Mouse (Mus musculus) layer of hippocampus, adult 2 months (tissue): ENCODE measurements around the gene Rcan1. TPM values are rescaled to one million over a fixed set of nuclear protein-coding genes. Genes with fewer than 3 reads are reported as not detected.
A peak's percentile ranks its signal among the peaks of the same experiment; 100 is the strongest.

Source experiments
- DNase-seq, 2 experiments: peaks; one replicate each; pipeline ENCODE4 v3.0.0; 2022; ENCODE audit warnings: low spot score in 2 of 2
- H3K27ac ChIP-seq: fragments of 200-600 bp; 2 replicates; pipeline ENCODE4 v1.8.1; 2022
- H3K4me3 ChIP-seq: fragments of 200-600 bp; 2 replicates; pipeline ENCODE4 v1.8.1; 2022; ENCODE audit warnings: mild to moderate bottlenecking
- CTCF ChIP-seq: fragments of 200-600 bp; conservative IDR thresholded peaks from 2 replicates; pipeline ENCODE4 v1.8.1; 2022; ENCODE audit warnings: antibody characterized with exemption, mild to moderate bottlenecking, moderate library complexity
- total RNA-seq, 2 experiments: library from RNA; stranded (reverse); gene quantifications; 2 replicates each; pipeline ENCODE4 v1.2.3; 2021

Rcan1 gene
- total RNA-seq, 2 experiments from 2014 or later = 41.8 to 42.1 TPM

GRCm38 (mm10) chr16:92497851-92498588 is 27.4 kb upstream of the Rcan1 start:
- DNase-seq = no peak
- Histone ChIP-seq H3K27ac (no peak overlapping the region), H3K4me3 (peak overlapping the region; percentile 34)
- TF ChIP-seq CTCF = no peak

- no peak for TF ChIP-seq CTCF
- Histone ChIP-seq H3K4me3 (no peak overlapping the region), H3K27ac (no peak overlapping the region)
- no peak for DNase-seq
These were observed 18.7 kb upstream of the Rcan1 start for GRCm38 (mm10) chr16:92489356-92489755.

GRCm38 (mm10) chr16:92488456-92488855 is 17.8 kb upstream of the Rcan1 start:
- H3K4me3 ChIP-seq = no peak overlapping the region
- DNase-seq = no peak
- no peak for TF ChIP-seq CTCF
- no peak overlapping the region for H3K27ac ChIP-seq

- peak; percentile 70 for TF ChIP-seq CTCF
- DNase-seq = peak in 1 of 2 experiments; percentile 41
- H3K4me3 ChIP-seq = no peak overlapping the region
- no peak overlapping the region for H3K27ac ChIP-seq
These were observed 16.8 kb upstream of the Rcan1 start for GRCm38 (mm10) chr16:92487489-92487888.

- no peak overlapping the region for H3K4me3 ChIP-seq
- DNase-seq = no peak
- TF ChIP-seq CTCF = no peak
- no peak overlapping the region for H3K27ac ChIP-seq
These were observed 16.4 kb upstream of the Rcan1 start for GRCm38 (mm10) chr16:92487086-92487485.

- no peak within 1 kb of the TSS for H3K27ac ChIP-seq
- H3K4me3 ChIP-seq = no peak within 1 kb of the TSS
- TF ChIP-seq CTCF = no peak
- DNase-seq = no peak
These were observed 14.8 kb upstream of the Rcan1 start, which contains the start of gene Clic6 for GRCm38 (mm10) chr16:92485436-92485835. Gene Clic6 (plus strand): TSS chr16:92485736.

- H3K27ac ChIP-seq = no peak overlapping the region
- DNase-seq = peak; percentile 53 to 68
- peak; percentile 95 for TF ChIP-seq CTCF
- H3K4me3 ChIP-seq = peak overlapping the region; percentile 31
These were observed 8.0 kb upstream of the Rcan1 start for GRCm38 (mm10) chr16:92478561-92479150.

GRCm38 (mm10) chr16:92475093-92475860 is 4.6 kb upstream of the Rcan1 start:
- no peak for TF ChIP-seq CTCF
- H3K27ac ChIP-seq = no peak overlapping the region
- DNase-seq = no peak
- H3K4me3 ChIP-seq = no peak overlapping the region

GRCm38 (mm10) chr16:92472898-92473297 is 2.2 kb upstream of the Rcan1 start:
- Histone ChIP-seq H3K27ac (no peak overlapping the region), H3K4me3 (no peak overlapping the region)
- TF ChIP-seq CTCF = no peak
- no peak for DNase-seq

- H3K4me3 ChIP-seq = no peak overlapping the region
- TF ChIP-seq CTCF = no peak
- H3K27ac ChIP-seq = no peak overlapping the region
- no peak for DNase-seq
These were observed 2.2 kb downstream of the Rcan1 start for GRCm38 (mm10) chr16:92468459-92468858.

- TF ChIP-seq CTCF = peak; percentile 12; the same call in 1 of the 2 replicates
- DNase-seq = no peak
- H3K4me3 ChIP-seq = no peak overlapping the region
- no peak overlapping the region for H3K27ac ChIP-seq
These were observed 3.6 kb downstream of the Rcan1 start for GRCm38 (mm10) chr16:92467041-92467440.

- peak; percentile 96 to 97 for DNase-seq
- TF ChIP-seq CTCF = peak; percentile 20
- Histone ChIP-seq H3K4me3 (peak overlapping the region; percentile 74), H3K27ac (peak overlapping the region; percentile 92)
These were observed 4.8 kb downstream of the Rcan1 start for GRCm38 (mm10) chr16:92465642-92466526.
